Mouse (Mus musculus): ENCODE data around the gene Gna11. TPM values are rescaled to one million over a fixed set of nuclear protein-coding genes. Genes with fewer than 3 reads are reported as not detected.
A peak's percentile ranks its signal among the peaks of the same experiment; 100 is the strongest.

Gna11 gene
- polyA plus RNA-seq, 1 experiment from 2014 or later: 88.2 TPM

DNA sequence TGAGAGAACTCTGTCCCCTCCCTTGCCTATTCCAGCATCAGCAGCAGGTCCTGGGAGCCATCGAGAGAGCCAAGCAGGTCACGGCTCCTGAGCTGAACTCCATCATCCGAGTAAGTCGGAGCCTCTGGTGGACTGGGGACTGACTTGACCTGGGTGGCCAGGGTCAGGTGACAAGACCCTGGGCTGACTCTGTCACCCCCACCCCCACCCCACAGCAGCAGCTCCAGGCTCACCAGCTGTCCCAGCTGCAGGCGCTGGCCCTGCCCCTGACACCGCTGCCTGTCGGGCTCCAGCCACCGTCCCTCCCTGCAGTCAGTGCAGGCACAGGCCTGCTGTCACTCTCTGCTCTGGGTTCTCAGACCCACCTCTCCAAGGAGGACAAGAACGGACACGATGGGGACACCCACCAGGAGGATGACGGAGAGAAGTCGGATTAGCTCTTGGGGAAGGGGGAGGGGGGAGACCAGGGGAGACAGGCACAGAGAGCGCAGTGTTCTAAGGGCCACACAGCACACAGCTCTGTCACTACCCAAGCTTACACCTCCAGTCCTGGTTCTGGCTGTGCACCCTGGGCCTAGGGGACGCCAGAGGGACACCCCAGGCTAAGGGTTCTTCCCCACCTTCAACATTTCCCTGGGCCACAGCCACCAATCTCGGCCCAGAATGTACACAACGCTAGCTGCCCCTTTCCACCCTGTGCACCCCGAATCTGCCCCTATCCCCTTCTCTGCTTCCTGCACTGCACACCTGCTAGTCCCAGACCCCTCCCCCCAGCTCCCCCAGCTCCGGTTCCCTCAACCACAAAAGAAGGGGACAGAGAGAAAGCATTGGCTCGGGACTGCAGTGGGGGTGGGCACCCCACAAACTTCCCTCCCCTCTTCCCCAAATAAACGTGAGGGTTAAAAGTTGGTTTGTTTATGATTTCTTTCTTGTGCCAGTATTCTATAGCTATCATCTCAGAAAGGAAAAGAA, 20.6 kb upstream of the Gna11 start:
- Histone ChIP-seq H3K4me2 (no peak overlapping the region), H3K4me3 (ENCODE audit: low read depth, low read length) (no peak overlapping the region), H3K36me3 (ENCODE audit: insufficient read depth) (peaks cover 58% of the 10 kb centered on the region), H3K9ac (no peak overlapping the region), H3K27ac (ENCODE audit: low read depth) (no peak overlapping the region), H3K27me3 (ENCODE audit: insufficient read depth, low read length) (no peaks in the 10 kb centered on the region), H3K9me3 (ENCODE audit: low read depth, low read length) (no peaks in the 10 kb centered on the region), H3K4me1 (ENCODE audit: insufficient read depth) (peaks cover 44% of the 10 kb centered on the region)
- TF ChIP-seq CTCF (IDR thresholded peaks at IDR 0.05; ENCODE audit: low read depth): no peak
- ATAC-seq (ENCODE audit: insufficient read depth) (no peak), DNase-seq (no peak)
- WGBS: 43% methylated on average over 20 of the region's 20 CpGs

DNA sequence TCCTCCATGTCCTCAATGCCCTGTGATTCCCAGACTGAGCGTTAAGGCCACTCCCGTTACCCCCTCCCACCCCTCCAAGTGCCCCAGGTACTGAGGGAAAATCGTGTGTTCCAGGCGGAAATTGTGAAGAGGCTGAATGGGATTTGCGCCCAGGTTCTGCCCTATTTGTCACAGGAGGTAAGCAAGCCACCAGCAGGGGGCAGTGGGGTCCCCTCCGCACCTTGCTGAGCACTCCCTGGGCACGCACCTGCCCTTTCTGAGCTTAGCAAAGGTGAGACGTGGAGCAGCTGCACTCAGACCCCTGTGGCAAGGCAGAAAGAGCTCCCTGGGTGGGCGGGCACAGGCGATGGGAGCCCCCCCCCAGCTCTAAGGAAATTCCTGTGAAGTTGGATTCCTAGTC, 19.7 kb upstream of the Gna11 start:
- Histone ChIP-seq H3K9ac (no peak overlapping the region), H3K36me3 (ENCODE audit: insufficient read depth) (peaks cover 58% of the 10 kb centered on the region), H3K4me1 (ENCODE audit: insufficient read depth) (peaks cover 37% of the 10 kb centered on the region), H3K4me2 (peak overlapping the region; percentile 67; the same call in 1 of the 2 replicates), H3K27me3 (ENCODE audit: insufficient read depth, low read length) (no peaks in the 10 kb centered on the region), H3K4me3 (ENCODE audit: low read depth, low read length) (no peak overlapping the region), H3K27ac (ENCODE audit: low read depth) (no peak overlapping the region), H3K9me3 (ENCODE audit: low read depth, low read length) (no peaks in the 10 kb centered on the region)
- WGBS: 39% methylated on average over 10 of the region's 10 CpGs
- TF ChIP-seq CTCF (IDR thresholded peaks at IDR 0.05; ENCODE audit: low read depth): peak; percentile 81
- DNase-seq: peak; percentile 75
- no peak for ATAC-seq (ENCODE audit: insufficient read depth)

DNA sequence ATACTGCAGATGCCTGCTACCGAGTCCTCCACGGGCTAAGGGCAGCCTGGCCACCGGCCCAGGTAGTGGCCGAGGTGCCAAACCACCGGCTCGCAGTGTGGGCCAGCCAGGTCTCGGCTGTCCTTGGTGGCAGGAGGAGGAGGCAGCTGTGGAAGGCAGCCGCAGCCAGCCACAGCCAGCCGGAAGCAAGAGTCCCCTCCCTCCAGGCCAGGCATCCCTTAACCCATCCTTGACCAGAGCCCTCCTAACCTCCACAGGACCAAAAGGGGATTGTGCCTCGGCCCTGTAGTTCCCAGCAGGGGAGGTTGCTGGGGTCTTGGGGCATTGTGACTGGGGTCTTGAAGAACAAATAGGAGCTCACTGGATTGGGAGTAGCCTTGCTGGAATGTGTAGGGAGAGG, 19.2 kb upstream of the Gna11 start:
- Histone ChIP-seq H3K4me2 (peak overlapping the region; percentile 67), H3K9ac (peak overlapping the region; percentile 44), H3K27me3 (ENCODE audit: insufficient read depth, low read length) (no peaks in the 10 kb centered on the region), H3K4me1 (ENCODE audit: insufficient read depth) (peaks cover 32% of the 10 kb centered on the region), H3K4me3 (ENCODE audit: low read depth, low read length) (peak overlapping the region; percentile 32), H3K27ac (ENCODE audit: low read depth) (peak overlapping the region; percentile 72), H3K9me3 (ENCODE audit: low read depth, low read length) (no peaks in the 10 kb centered on the region), H3K36me3 (ENCODE audit: insufficient read depth) (peaks cover 58% of the 10 kb centered on the region)
- TF ChIP-seq CTCF (IDR thresholded peaks at IDR 0.05; ENCODE audit: low read depth): no peak
- 2% methylated on average over 10 of the region's 10 CpGs for WGBS
- peak; percentile 23; the same call in 1 of the 2 replicates for ATAC-seq (ENCODE audit: insufficient read depth)
- peak; percentile 76 for DNase-seq

DNA sequence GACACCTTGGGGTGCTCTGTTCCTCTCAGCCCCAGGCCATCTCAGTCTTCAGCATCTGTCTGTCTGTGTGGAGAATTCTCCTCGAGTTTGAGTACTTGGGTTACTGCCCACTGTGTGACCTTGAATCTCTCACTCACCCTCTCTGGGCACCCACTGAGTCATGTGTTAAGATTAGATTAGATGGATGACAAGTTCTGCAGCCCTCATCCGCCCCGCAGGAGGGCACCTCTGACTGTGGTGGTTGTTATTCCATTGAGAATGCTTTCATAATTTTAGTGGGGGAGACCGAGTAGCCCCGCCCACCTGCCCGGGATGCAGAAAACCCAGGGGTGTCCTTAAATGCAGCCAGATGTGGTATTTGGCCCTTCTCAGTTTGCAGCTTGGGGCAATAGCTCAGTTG, 18.5 kb upstream of the Gna11 start:
- peak overlapping the region; percentile 15; the same call in 1 of the 2 replicates for H3K9ac ChIP-seq
- peaks cover 26% of the 10 kb centered on the region for H3K4me1 ChIP-seq (ENCODE audit: insufficient read depth)
- H3K36me3 ChIP-seq (ENCODE audit: insufficient read depth): peaks cover 58% of the 10 kb centered on the region

GRCm38 (mm10) chr10:81562411-81562810, 17.4 kb upstream of the Gna11 start:
- ATAC-seq (ENCODE audit: insufficient read depth) (no peak), DNase-seq (no peak)
- H3K9ac ChIP-seq: no peak overlapping the region
- no peak overlapping the region for H3K27ac ChIP-seq (ENCODE audit: low read depth)
- no peak overlapping the region for H3K4me3 ChIP-seq (ENCODE audit: low read depth, low read length)
- TF ChIP-seq CTCF (IDR thresholded peaks at IDR 0.05; ENCODE audit: low read depth): no peak
- H3K4me2 ChIP-seq: peak overlapping the region; percentile 25
- 75% methylated on average over 6 of the region's 6 CpGs for WGBS
- peaks cover 58% of the 10 kb centered on the region for H3K36me3 ChIP-seq (ENCODE audit: insufficient read depth)
- no peaks in the 10 kb centered on the region for H3K9me3 ChIP-seq (ENCODE audit: low read depth, low read length)
- H3K4me1 ChIP-seq (ENCODE audit: insufficient read depth): peaks cover 22% of the 10 kb centered on the region
- H3K27me3 ChIP-seq (ENCODE audit: insufficient read depth, low read length): no peaks in the 10 kb centered on the region

More for the DNA sequence above, 18.5 kb upstream of the Gna11 start:
- Histone ChIP-seq H3K9me3 (ENCODE audit: low read depth, low read length) (no peaks in the 10 kb centered on the region), H3K27me3 (ENCODE audit: insufficient read depth, low read length) (no peaks in the 10 kb centered on the region), H3K4me2 (peak overlapping the region; percentile 67), H3K27ac (ENCODE audit: low read depth) (peak overlapping the region; percentile 72; the same call in 1 of the 2 replicates), H3K4me3 (ENCODE audit: low read depth, low read length) (peak overlapping the region; percentile 32)
- WGBS: 44% methylated on average over 6 of the region's 6 CpGs
- DNase-seq (no peak), ATAC-seq (ENCODE audit: insufficient read depth) (no peak)
- TF ChIP-seq CTCF (IDR thresholded peaks at IDR 0.05; ENCODE audit: low read depth): no peak

GRCm38 (mm10) chr10:81560719-81561459, 15.9 kb upstream of the Gna11 start:
- Histone ChIP-seq H3K9me3 (ENCODE audit: low read depth, low read length) (no peaks in the 10 kb centered on the region), H3K27ac (ENCODE audit: low read depth) (peak overlapping the region; percentile 92; the same call in 1 of the 2 replicates), H3K36me3 (ENCODE audit: insufficient read depth) (peaks cover 45% of the 10 kb centered on the region), H3K9ac (peak overlapping the region; percentile 95), H3K4me1 (ENCODE audit: insufficient read depth) (peaks cover 22% of the 10 kb centered on the region), H3K4me3 (ENCODE audit: low read depth, low read length) (peak overlapping the region; percentile 88), H3K27me3 (ENCODE audit: insufficient read depth, low read length) (no peaks in the 10 kb centered on the region), H3K4me2 (peak overlapping the region; percentile 85)
- ATAC-seq (ENCODE audit: insufficient read depth) (peak; percentile 2), DNase-seq (no peak)
- TF ChIP-seq CTCF (IDR thresholded peaks at IDR 0.05; ENCODE audit: low read depth): no peak
- WGBS: 11% methylated on average over 16 of the region's 16 CpGs
